Mouse (Mus musculus) brain, embryonic 18.5 days (tissue): ENCODE data around the gene Gm1993.
"Not testable (repeated sequence)": the region's sequence is repeated elsewhere in the genome, so short reads cannot be mapped to it uniquely, and the experiment has no call there.

Source experiments
- DNase-seq: peaks from one replicate; pipeline ENCODE4 v3.0.0-alpha.2; 2012; ENCODE audit warnings: low read depth, low spot score

Gene Gm1993

DNA sequence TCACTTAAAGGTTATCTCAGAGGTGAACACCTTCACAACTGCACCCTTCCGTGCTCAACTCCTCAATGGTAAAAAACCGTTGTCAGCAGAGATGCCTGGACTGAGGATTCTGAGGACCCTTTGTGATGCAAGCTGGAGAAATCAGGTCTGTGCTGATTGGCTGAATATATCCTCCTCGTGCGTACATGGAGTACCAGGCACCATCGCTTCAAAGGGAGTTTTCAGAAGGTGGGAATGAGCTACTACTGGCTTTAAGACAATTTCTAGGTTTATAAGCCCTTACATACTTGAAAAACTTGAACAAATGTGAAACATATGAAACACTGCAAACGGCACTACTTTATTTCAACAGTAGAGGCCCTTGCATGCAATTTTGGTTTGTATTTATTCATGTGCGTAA, at the start of gene Gm1993:
TSS of gene Gm1993 (minus strand) at position 101 of the 400 bp plus-strand sequence.
- DNase-seq: not testable (repeated sequence)
